Mouse (Mus musculus) hematopoietic stem cell, adult 5-6 weeks (primary cell): Measurements from ENCODE around the gene Prss16. TPM values are rescaled to one million over a fixed set of nuclear protein-coding genes. Genes with fewer than 3 reads are reported as not detected.
A peak's percentile ranks its signal among the peaks of the same experiment; 100 is the strongest.

Source experiments
- ATAC-seq, 2 experiments: fragments of 125-278 bp in 1 of 2; replicated peaks in 1 of 2; 2 replicates each; pipeline ENCODE4 v1.8.0; 2016 to 2017; ENCODE audit warnings: inconsistent platforms in 2 of 2, mild to moderate bottlenecking in 2 of 2, moderate number of reproducible peaks in 2 of 2, low read depth in 1 of 2, moderate TSS enrichment in 1 of 2; ENCODE audit not compliant: low FRiP score in 2 of 2, poor library complexity in 2 of 2, severe bottlenecking in 2 of 2, insufficient read depth in 1 of 2, low TSS enrichment in 1 of 2
- total RNA-seq: library from RNA; stranded (forward); fragments of 172-1452, 232-1000 nt; gene quantifications from 2 replicates; pipeline ENCODE4 v1.2.3, GENCODE M21; 2017

Prss16 gene
- total RNA-seq, 1 experiment from 2014 or later = 0.84 TPM

- no peak for ATAC-seq
Measured at GRCm38 (mm10) chr13:21996101-21996839, 13.3 kb downstream of the Prss16 start.

GRCm38 (mm10) chr13:21995331-21995914 is 14.1 kb downstream of the Prss16 start:
- ATAC-seq = peak; percentile 63 to 64

- no peak for ATAC-seq
Measured at GRCm38 (mm10) chr13:21994896-21995295, 14.6 kb downstream of the Prss16 start.

- ATAC-seq = no peak; a peak in 1 of 4 replicates
Measured at GRCm38 (mm10) chr13:21993957-21994738, 15.4 kb downstream of the Prss16 start.

GRCm38 (mm10) chr13:21992550-21992949 is 17.0 kb downstream of the Prss16 start:
- ATAC-seq = no peak

GRCm38 (mm10) chr13:21984486-21984885 is 25.1 kb downstream of the Prss16 start:
- ATAC-seq = no peak

GRCm38 (mm10) chr13:21981803-21982193 is 27.7 kb downstream of the Prss16 start:
- ATAC-seq = no peak; a peak in 1 of 4 replicates

GRCm38 (mm10) chr13:21980981-21981802 is 28.4 kb downstream of the Prss16 start, which contains the start of gene Pom121l2:
Gene Pom121l2 (plus strand): TSS chr13:21981194.
- ATAC-seq = peak; percentile 60 to 67

GRCm38 (mm10) chr13:21974726-21975473 is 34.6 kb downstream of the Prss16 start:
- ATAC-seq = peak; percentile 64 to 77

- ATAC-seq = peak; percentile 83 to 92
Measured at GRCm38 (mm10) chr13:21974221-21974725, 35.3 kb downstream of the Prss16 start.

- no peak for ATAC-seq
Measured at GRCm38 (mm10) chr13:21971641-21972040, 37.9 kb downstream of the Prss16 start.

- no peak for ATAC-seq
Measured at GRCm38 (mm10) chr13:21969816-21970215, 39.7 kb downstream of the Prss16 start.

GRCm38 (mm10) chr13:21969269-21969668 is 40.3 kb downstream of the Prss16 start:
- no peak for ATAC-seq
